Mouse (Mus musculus): ENCODE data around the gene Gm572.

Gene Gm572

DNA sequence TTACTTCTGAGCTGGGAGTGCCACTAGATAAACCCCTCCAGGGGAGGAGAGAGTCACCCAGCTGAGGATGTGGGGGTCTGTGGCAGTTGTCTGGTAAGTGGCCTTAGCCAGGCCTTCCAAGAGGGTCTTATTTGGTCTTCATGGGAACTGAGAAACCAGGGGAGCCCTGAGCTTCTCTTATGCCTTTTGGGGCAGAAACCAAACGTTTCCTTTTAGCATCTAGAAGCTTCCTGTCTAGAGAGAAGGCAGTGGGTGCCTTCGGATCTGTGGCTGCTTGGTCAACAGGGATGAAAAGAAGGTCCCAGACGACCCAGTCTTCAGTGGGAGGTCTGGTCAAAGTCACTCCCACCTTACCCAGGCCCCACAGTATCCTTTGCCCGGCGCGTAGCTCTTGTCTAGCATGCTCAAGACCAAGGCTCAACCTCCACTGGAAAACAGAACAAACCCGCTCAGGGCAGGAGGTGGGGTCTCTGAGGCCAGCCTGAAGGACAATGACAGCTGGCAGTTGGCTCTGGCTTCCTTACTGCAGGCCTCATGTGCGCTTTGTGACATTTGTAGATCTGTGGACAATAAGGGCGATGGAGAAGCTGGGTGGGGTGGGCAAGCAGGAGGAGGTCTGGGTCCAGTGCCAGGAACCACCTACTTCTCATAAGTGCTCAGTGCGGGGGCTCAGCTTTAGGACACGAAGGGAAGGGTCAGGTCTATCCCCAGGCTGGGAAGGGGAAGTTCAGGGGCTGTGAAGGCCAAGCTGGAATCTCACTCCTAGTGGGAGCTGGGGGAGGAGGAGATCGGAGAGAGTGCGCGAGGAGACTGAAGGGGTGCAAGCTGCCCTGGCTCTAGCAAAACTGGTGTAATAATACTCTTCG lies at the start of gene Gm572:
TSS of gene Gm572 (plus strand) at position 27 of the 866 bp plus-strand sequence.
- no peak for DNase-seq

- DNase-seq = no peak
Observed at GRCm38 (mm10) chr4:148593996-148594395, 49.1 kb upstream of the Gm572 start.

- no peak for DNase-seq
Observed at GRCm38 (mm10) chr4:148595916-148596315, 47.2 kb upstream of the Gm572 start.

- DNase-seq = no peak
Observed at GRCm38 (mm10) chr4:148596731-148597130, 46.4 kb upstream of the Gm572 start.

GRCm38 (mm10) chr4:148598826-148599225 lies 44.3 kb upstream of the Gm572 start:
- DNase-seq = no peak

DNA sequence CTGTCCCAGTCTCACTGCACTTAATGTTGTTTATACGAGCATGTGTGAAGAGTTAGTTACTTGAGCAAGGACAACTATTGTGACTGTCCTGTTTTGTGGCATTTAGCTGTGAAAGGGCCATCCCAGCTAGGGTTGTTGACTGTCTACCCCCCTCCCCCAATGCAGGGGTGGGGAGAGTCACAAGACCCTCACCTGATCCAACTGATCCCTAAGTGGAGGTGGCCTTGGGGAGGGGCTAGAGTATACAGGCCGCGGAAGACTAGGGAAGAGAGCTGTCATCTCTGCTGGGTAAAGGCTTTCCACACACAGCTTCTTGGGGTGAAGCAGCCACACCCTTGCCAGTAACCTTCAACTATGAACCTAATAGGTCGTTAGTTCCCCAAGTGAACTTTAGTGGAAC lies 42.8 kb upstream of the Gm572 start:
- DNase-seq = no peak

GRCm38 (mm10) chr4:148601871-148602270 lies 41.2 kb upstream of the Gm572 start:
- no peak for DNase-seq

- DNase-seq = no peak
Observed at GRCm38 (mm10) chr4:148602357-148603120, 40.6 kb upstream of the Gm572 start, which contains the start of gene Masp2. Gene Masp2, plus strand, starts transcription at chr4:148602554.

GRCm38 (mm10) chr4:148603376-148604139 lies 39.6 kb upstream of the Gm572 start:
- DNase-seq = no peak

DNA sequence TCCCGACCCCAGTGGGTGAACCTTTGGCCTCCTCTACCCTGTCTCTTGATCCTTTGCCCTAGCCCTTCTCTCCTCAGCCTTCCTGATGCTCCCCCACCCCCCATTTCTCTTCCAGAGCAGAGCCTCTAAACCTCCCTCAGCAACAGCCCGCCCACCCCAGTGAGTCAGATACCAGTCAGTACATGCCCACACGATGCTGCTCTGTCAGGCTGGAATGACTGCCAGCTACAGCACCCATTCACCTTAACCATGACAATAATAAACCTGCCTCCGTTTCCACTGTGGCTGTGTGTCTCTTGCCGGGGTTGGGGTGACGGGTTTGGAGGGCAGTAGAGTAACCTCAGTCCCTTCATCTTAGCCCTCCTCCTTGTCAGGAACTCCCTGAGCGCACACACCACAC lies 39.0 kb upstream of the Gm572 start:
- DNase-seq = no peak

DNA sequence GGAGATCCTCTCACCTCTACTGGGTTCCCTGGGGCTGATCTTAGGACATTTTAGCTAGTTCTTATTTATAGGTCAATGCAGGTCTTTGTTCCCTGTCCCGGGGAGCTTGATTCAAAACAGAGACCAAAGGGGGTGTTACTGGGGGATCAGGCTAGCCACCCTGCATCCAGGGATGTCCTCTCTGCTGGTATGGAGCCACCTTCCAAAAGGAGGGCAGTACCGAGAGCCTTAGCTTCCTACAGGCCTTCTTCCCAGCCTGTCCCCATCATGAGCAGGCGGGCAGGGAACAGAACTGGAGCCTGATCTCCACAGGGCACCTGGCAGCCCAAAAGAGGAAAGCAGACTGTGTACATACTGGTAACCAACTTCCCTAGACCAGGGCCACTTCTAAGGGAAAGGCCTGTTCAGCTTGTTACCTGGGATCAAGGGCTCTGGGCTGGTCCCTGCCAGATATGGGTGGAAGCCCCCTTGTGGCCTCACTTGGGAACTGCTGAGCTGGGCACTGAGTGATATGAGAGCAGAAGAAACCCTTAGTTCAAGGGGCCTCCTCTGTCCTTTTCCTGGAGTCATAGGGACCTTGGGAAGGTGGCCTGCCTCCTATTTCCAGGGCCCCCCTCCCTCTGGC lies 38.5 kb upstream of the Gm572 start:
- DNase-seq = peak; percentile 43

DNA sequence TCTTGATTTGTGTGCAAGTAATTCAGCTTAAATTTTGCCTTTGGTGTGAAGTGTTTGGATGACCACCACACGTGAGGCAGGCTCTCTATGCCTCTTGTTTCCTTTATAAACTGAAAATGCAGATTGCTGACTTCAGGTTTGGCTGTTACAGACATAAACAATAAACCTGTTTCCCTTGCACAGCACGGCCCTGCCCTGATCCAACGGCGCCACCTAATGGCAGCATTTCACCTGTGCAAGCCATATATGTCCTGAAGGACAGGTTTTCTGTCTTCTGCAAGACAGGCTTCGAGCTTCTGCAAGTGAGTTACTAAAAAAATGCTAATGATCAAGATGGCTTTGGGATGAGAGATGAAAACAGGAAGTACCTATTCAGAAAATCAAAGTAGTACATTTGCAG lies 35.4 kb upstream of the Gm572 start:
- peak; percentile 66 for DNase-seq

DNA sequence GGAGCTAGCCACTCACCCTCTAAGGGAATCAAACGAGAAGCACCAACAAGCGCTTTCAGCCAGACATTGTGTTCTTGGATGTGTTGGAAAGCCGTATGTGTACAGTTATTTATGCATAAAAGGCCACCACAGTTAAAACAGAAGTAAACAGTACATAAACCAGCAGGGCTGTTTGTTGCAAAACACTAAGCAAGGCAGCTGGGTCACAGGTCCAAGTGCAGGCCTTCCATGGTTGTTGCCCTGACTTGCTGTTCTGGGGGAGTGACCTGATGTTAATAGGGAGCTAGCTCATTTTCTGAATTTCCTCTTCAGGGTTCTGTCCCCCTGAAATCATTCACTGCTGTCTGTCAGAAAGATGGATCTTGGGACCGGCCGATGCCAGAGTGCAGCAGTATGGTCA lies 33.3 kb upstream of the Gm572 start:
- DNase-seq = no peak

GRCm38 (mm10) chr4:148610631-148611364 lies 32.3 kb upstream of the Gm572 start:
- DNase-seq = no peak

- no peak for DNase-seq
Observed at GRCm38 (mm10) chr4:148612557-148612956, 30.6 kb upstream of the Gm572 start.

GRCm38 (mm10) chr4:148613738-148614137 lies 29.4 kb upstream of the Gm572 start:
- no peak for DNase-seq

- DNase-seq = no peak
Observed at GRCm38 (mm10) chr4:148619805-148620204, 23.3 kb upstream of the Gm572 start.

GRCm38 (mm10) chr4:148620718-148621117 lies 22.4 kb upstream of the Gm572 start:
- DNase-seq = no peak

DNA sequence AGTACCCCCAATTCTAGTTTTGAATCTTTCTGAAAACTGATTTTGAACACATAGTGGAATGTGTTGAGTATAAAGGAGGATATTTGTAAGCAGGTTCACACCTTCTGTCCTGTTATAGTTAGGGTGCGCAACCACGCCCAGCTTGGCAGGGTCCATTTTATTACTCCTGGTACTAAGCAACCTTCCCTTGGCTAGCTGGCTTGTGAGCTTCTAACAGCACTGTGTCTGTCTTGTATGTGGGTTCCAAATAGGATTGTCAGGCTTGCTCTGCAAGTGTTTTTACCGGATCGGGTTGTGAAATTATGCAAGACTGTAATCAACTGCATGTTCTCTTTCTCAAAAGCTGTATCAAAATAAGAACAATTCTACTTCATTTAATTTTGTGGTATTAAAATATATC lies 20.6 kb upstream of the Gm572 start:
- no peak for DNase-seq

DNA sequence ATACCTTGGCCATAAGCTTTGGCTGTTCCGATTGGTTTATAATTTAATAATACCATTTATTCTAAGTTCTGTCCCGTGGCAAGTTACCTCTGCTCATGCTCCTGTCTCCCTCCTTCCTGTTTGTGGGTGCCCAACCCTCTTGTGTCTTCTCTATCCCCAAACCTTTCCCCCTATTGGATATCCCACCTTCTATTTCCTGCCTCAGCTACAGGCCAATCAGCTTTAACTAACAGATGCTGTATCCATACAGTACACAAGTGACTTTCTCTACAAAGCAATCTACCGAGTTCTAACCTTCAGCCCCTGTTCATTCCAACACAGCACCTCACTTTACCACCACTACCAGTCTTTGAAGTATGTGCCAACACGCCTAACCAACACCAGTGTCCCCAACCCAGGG lies 19.5 kb upstream of the Gm572 start:
- no peak for DNase-seq

- DNase-seq = no peak
Observed at GRCm38 (mm10) chr4:148625010-148625409, 18.1 kb upstream of the Gm572 start.
